Mouse (Mus musculus) midbrain, postnatal 0 days (tissue): ENCODE data around the gene 1700069L16Rik. TPM values are rescaled to one million over a fixed set of nuclear protein-coding genes. Genes with fewer than 3 reads are reported as not detected.

ENCODE experiments used
- ATAC-seq: fragments of 200-750 bp; cut with Nextera tagmentation; 2 replicates; pipeline ENCODE4 v1.8.0; 2017; ENCODE audit warnings: moderate number of reproducible peaks, mild to moderate bottlenecking, moderate TSS enrichment, moderate library complexity; ENCODE audit not compliant: low FRiP score
- DNase-seq: peaks from one replicate; pipeline ENCODE4 v3.0.0-alpha.2; 2015; ENCODE audit warnings: low spot score
- H3K27ac ChIP-seq: fragments of 300-500 bp; sonication (generic); 2 replicates; pipeline ENCODE4 v1.5.1; 2014; ENCODE audit warnings: low read depth, mild to moderate bottlenecking, low read length, mixed read lengths
- H3K27me3 ChIP-seq: fragments of 300-500 bp; sonication (generic); 2 replicates; pipeline ENCODE4 v1.6.1; 2014; ENCODE audit warnings: low read length, control low read depth, mixed read lengths; ENCODE audit not compliant: insufficient read depth
- H3K36me3 ChIP-seq: fragments of 300-500 bp; sonication (generic); 2 replicates; pipeline ENCODE4 v1.6.1; 2014; ENCODE audit warnings: low read length, control low read depth, mixed read lengths; ENCODE audit not compliant: insufficient read depth
- H3K4me1 ChIP-seq: fragments of 300-500 bp; sonication (generic); 2 replicates; pipeline ENCODE4 v1.6.1; 2014; ENCODE audit warnings: mild to moderate bottlenecking, control low read depth, antibody characterized with exemption, low read length, mixed read lengths; ENCODE audit not compliant: insufficient read depth
- H3K4me2 ChIP-seq: fragments of 300-500 bp; sonication (generic); 2 replicates; pipeline ENCODE4 v1.6.1; 2014; ENCODE audit warnings: low read depth, mild to moderate bottlenecking, low read length, mixed read lengths; ENCODE audit not compliant: poor library complexity, severe bottlenecking
- H3K4me3 ChIP-seq: fragments of 300-500 bp; sonication (generic); 2 replicates; pipeline ENCODE4 v1.5.1; 2014; ENCODE audit warnings: low read depth, mild to moderate bottlenecking, low read length, moderate library complexity
- H3K9ac ChIP-seq: fragments of 300-500 bp; sonication (generic); replicated peaks from 2 replicates; pipeline ENCODE4 v1.6.1; 2014; ENCODE audit warnings: mild to moderate bottlenecking, low read length, moderate library complexity, mixed read lengths; ENCODE audit not compliant: poor library complexity, severe bottlenecking
- H3K9me3 ChIP-seq: fragments of 300-500 bp; sonication (generic); 2 replicates; pipeline ENCODE4 v1.6.1; 2016; ENCODE audit warnings: low read length, control low read depth
- CTCF ChIP-seq: IDR thresholded peaks from 2 replicates; pipeline ENCODE4 v1.5.1; 2016; ENCODE audit warnings: antibody characterized with exemption, mild to moderate bottlenecking
- WGBS: fragments of 180-500 bp; shearing (Covaris S2); extraction: QIAGEN DNeasy Blood & Tissue Kit; methylation state at CpG from one replicate; pipeline ENCODE4 v1.1.7; 2014; 5-methylcytosine and 5-hydroxymethylcytosine counted together
- polyA plus RNA-seq: library from polyadenylated mRNA; unstranded; fragments of >200 nt; fragmentation: Nextera tagmentation; extraction: Ambion mirVana; gene quantifications from 2 replicates; pipeline ENCODE4 v1.2.1, GENCODE M21; 2015
- total RNA-seq: library from RNA; depleted of rRNA; stranded (reverse); fragments of >200 nt; gene quantifications from 2 replicates; pipeline ENCODE4 v1.2.3, GENCODE M21; 2014; rRNA removed

The 1700069L16Rik gene
- total RNA-seq (not detected in 2 replicates), polyA plus RNA-seq (not detected in 2 replicates)

GRCm38 (mm10) chr5:113724446-113724845 lies at the start of gene 1700069L16Rik:
Gene 1700069L16Rik, minus strand, starts transcription at chr5:113724772.
- TF ChIP-seq CTCF = peak; percentile 91
- Histone ChIP-seq H3K4me1 (no peaks in the 10 kb centered on the region), H3K9me3 (no peaks in the 10 kb centered on the region), H3K9ac (no peak within 1 kb of the TSS), H3K4me2 (no peak within 1 kb of the TSS), H3K27ac (no peak within 1 kb of the TSS), H3K27me3 (no peaks in the 10 kb centered on the region), H3K36me3 (no peaks in the 10 kb centered on the region), H3K4me3 (no peak within 1 kb of the TSS)
- 4% methylated on average over 15 of the region's 15 CpGs for WGBS
- ATAC-seq (peak; percentile 59), DNase-seq (peak; percentile 90)

DNA sequence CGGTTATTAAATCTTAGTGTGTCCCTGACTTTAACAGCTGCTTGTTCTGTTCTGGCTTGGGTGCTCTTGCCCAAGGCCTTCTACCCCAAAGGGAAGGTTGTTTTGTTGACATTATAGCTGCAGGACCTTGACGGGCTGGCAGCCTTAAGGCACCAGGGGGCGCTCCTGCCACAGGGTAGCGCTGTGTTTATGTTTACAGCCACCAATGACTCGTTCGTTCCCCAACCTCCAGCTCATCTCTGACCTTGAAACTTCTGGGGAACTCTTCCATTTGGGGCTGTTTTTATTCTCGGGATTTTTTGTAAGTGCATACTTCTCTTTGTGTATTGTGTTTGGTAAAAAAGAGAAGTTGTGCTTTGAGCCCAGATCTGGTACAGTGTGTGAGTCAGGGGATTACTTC lies 49.1 kb upstream of the 1700069L16Rik start:
- WGBS = under 1% methylated on average over 7 of the region's 7 CpGs
- H3K4me1 ChIP-seq = peaks cover 9% of the 10 kb centered on the region; the same call in 1 of the 2 replicates
- H3K9me3 ChIP-seq = no peaks in the 10 kb centered on the region
- H3K27me3 ChIP-seq = no peaks in the 10 kb centered on the region
- H3K4me2 ChIP-seq = peak overlapping the region; percentile 95
- peak overlapping the region; percentile 100; the same call in 1 of the 2 replicates for H3K4me3 ChIP-seq
- DNase-seq (peak; percentile 83), ATAC-seq (no peak)
- peaks cover 30% of the 10 kb centered on the region for H3K36me3 ChIP-seq
- no peak overlapping the region for H3K9ac ChIP-seq
- no peak overlapping the region for H3K27ac ChIP-seq
- TF ChIP-seq CTCF = peak; percentile 91

- Histone ChIP-seq H3K27ac (peak overlapping the region; percentile 99; the same call in 1 of the 2 replicates), H3K9me3 (no peaks in the 10 kb centered on the region), H3K4me3 (peak overlapping the region; percentile 100), H3K27me3 (no peaks in the 10 kb centered on the region), H3K36me3 (peaks cover 24% of the 10 kb centered on the region), H3K9ac (peak overlapping the region; percentile 67), H3K4me2 (peak overlapping the region; percentile 95), H3K4me1 (peaks cover 9% of the 10 kb centered on the region; the same call in 1 of the 2 replicates)
- TF ChIP-seq CTCF = no peak
- ATAC-seq (peak; percentile 36), DNase-seq (no peak)
- WGBS = 2% methylated on average over 29 of the region's 38 CpGs
These were observed 48.4 kb upstream of the 1700069L16Rik start for GRCm38 (mm10) chr5:113772905-113773519.

- peaks cover 24% of the 10 kb centered on the region for H3K36me3 ChIP-seq
- H3K4me1 ChIP-seq = peaks cover 9% of the 10 kb centered on the region; the same call in 1 of the 2 replicates
- under 1% methylated on average over 47 of the region's 49 CpGs for WGBS
- ATAC-seq (peak; percentile 86), DNase-seq (peak; percentile 96)
- no peak for TF ChIP-seq CTCF
- peak within 1 kb of the TSS; percentile 99 for H3K27ac ChIP-seq
- peak within 1 kb of the TSS; percentile 95 for H3K4me2 ChIP-seq
- H3K27me3 ChIP-seq = no peaks in the 10 kb centered on the region
- H3K9me3 ChIP-seq = no peaks in the 10 kb centered on the region
- H3K4me3 ChIP-seq = peak within 1 kb of the TSS; percentile 100
- H3K9ac ChIP-seq = peak within 1 kb of the TSS; percentile 95
These were observed 47.9 kb upstream of the 1700069L16Rik start, which contains the start of the genes Sart3 and Iscu for GRCm38 (mm10) chr5:113772450-113772895. Gene Sart3, minus strand, starts transcription at chr5:113772510. Gene Iscu, plus strand, starts transcription at chr5:113772748.

DNA sequence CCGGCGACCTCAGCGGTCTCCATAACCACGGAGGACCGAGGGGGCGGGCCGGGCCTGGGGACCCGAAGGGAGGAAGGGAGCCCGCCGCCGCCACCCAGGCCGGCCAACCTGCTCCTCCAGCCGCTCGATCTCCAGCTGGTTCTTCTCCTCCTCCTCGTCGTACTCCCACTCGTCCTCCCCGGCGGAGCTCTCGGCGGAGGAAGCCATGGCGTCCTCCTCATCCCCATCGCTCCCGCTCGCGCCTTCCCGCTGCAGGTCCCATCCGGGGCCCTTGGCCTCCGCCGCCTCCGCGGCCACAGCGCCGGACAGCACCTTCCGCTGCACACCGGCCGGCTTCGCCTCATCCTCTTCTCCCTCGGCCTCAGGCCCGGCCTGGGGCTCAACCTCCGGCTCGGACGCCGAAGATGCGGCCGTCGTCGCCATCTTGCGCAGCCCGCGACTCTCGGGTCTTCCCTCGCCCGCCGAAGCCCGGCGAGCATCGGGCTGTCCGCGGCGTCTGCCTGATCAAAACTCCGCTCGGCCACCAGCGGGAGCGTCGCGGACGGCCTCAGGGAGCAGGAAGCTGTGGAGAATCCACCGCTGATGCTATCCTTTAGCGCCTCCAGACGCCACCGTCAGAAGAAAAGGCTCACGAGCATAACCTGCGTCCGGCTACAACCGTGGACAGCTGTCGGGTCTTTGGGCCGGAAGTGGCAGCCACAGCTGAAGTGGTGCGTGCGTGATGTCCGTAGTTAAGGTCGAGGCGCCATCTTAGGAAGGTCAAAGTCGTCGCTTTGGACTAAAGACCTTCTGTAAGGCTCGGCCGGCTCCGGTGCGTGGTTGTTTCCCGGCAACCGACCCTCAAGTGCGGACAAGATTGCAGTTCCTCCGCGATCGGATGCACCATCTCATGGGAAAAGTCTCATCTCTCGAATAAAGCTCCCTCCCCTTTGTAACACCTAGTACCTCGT lies 46.9 kb upstream of the 1700069L16Rik start:
- DNase-seq = peak; percentile 95
- H3K4me1 ChIP-seq = peaks cover 9% of the 10 kb centered on the region; the same call in 1 of the 2 replicates
- under 1% methylated on average over 79 of the region's 97 CpGs for WGBS

More for the DNA sequence above, 46.9 kb upstream of the 1700069L16Rik start:
- Histone ChIP-seq H3K27me3 (no peaks in the 10 kb centered on the region), H3K9ac (peak overlapping the region; percentile 95), H3K9me3 (no peaks in the 10 kb centered on the region), H3K4me3 (peak overlapping the region; percentile 100), H3K27ac (peak overlapping the region; percentile 99), H3K4me2 (peak overlapping the region; percentile 95), H3K36me3 (peaks cover 21% of the 10 kb centered on the region)
- peak; percentile 84 for ATAC-seq
- TF ChIP-seq CTCF = no peak
